Mouse (Mus musculus): ENCODE measurements around the gene Mrpl12. TPM values are rescaled to one million over a fixed set of nuclear protein-coding genes. Genes with fewer than 3 reads are reported as not detected.

The Mrpl12 gene
- total and polyA plus RNA-seq, 3 experiments, result 60.3 to 363 (median 267) TPM

DNA sequence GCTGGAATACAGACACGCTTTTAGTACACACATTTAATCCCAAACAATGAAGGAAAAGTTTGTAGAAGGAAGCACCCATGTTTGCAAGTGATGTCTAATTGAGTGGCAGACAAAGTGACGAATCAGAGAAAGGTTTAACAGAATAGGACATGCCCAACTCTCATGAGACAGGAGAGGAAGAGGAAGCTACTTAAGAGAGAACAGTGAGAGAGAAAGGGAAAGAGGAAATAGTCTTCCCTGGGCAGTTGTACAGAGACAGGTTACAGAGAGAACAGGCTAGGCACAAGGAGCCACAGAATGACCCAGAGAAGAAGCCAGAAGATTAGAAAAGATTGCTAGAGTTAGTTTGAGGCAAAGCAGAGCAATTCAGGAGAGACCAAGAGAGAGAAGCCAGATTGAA is 41.5 kb downstream of the Mrpl12 start:
- no peak overlapping the region for H3K27ac ChIP-seq (ENCODE audit: insufficient read depth, low read depth)
- H3K4me1 ChIP-seq (ENCODE audit: control insufficient read depth in 1 of 2, insufficient read depth in 2 of 2), result peaks cover 0 to 14% of the 10 kb centered on the region in 2 experiments; a peak in 2 of 4 replicates
- TF ChIP-seq RAD21 (IDR thresholded peaks at IDR 0.05; ENCODE audit: low read depth, low read length) (no peak), ELF1 (IDR thresholded peaks at IDR 0.05; ENCODE audit: low read depth, low read length) (peak; percentile 69), MEF2A (IDR thresholded peaks at IDR 0.05; ENCODE audit: borderline replicate concordance, low read depth, low read length) (no peak), BHLHE40 (IDR thresholded peaks at IDR 0.05; ENCODE audit: low read depth, low read length) (no peak), MAZ (IDR thresholded peaks at IDR 0.05; ENCODE audit: low read depth, low read length) (no peak), HCFC1 (IDR thresholded peaks at IDR 0.05; ENCODE audit: low read depth, low read length) (peak; percentile 51; the same call in 1 of the 2 replicates), POLR2A (IDR thresholded peaks at IDR 0.05; ENCODE audit: low read depth, low read length) (peak; percentile 43; the same call in 1 of the 2 replicates), USF2 (conservative IDR thresholded peaks at IDR 0.05; ENCODE audit: low read depth, low read length) (no peak)
- peak; percentile 87 for DNase-seq (ENCODE audit: extremely low read depth)
- H3K36me3 ChIP-seq (replicated peaks in 1 of 2; ENCODE audit: control insufficient read depth in 1 of 2, insufficient read depth in 1 of 2, low read length in 1 of 2), result no peaks in the 10 kb centered on the region
- in situ Hi-C loops (cut with MboI; ENCODE audit: low pct_ligation_motif_present, low pct_unique_long_range_greater_than_20kb, low sequenced_read_pairs) (no loop called here), dilution Hi-C loops (cut with MboI; ENCODE audit: extremely low pct_ligation_motif_present, extremely low pct_unique_long_range_greater_than_20kb, low sequenced_read_pairs) (no loop called here)
- H3K9me3 ChIP-seq (replicated peaks; ENCODE audit: low read length), result peaks cover 14% of the 10 kb centered on the region
- no peak overlapping the region for H3K4me2 ChIP-seq (ENCODE audit: insufficient read depth, low read depth, poor library complexity, severe bottlenecking)
- peaks cover 2% of the 10 kb centered on the region for H3K27me3 ChIP-seq (replicated peaks)
- no peak overlapping the region for H3K4me3 ChIP-seq (replicated peaks in 1 of 3; ENCODE audit: low read depth in 2 of 3, low read length in 2 of 3, poor library complexity in 1 of 3)
- H3K9ac ChIP-seq (ENCODE audit: insufficient read depth, low read depth), result no peak overlapping the region
- no peaks in the 10 kb centered on the region for H3K79me2 ChIP-seq (replicated peaks; ENCODE audit: control insufficient read depth, extremely low read depth, insufficient read depth, poor library complexity, severe bottlenecking)

DNA sequence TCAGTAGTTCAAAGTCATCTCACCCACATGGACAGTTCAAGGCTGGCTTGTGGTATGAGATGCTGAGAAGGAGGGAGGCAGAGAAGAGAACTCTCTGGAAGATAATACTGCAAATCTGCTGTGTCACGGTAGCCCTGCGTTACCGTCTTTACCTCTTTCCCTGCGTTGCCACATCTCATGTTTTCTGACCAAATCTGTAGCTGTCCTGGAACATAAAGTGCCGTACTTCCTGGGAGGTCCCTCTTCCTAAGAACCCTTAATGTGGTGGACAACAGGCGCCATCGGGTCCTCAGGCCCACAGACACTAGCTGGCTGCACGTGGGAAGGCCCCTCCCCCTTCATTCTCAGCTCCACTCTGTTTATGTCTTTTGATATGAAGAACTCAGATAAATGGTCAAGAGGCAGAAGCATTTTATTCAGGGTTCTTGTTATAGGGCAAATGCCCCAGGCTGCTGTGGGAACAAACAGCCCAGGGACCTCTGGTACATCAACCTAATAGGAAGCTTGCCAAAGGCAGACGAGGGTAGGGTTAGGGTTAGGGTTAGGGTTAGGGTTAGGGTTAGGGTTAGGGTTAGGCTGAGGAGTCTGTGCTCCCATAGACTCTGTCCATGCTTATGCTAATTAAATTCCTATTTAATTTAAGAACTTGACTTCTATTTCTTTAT is 43.4 kb downstream of the Mrpl12 start:
- Histone ChIP-seq H3K36me3 (replicated peaks in 1 of 2; ENCODE audit: control insufficient read depth in 1 of 2, insufficient read depth in 1 of 2, low read length in 1 of 2) (no peaks in the 10 kb centered on the region), H3K4me2 (ENCODE audit: insufficient read depth, low read depth, poor library complexity, severe bottlenecking) (no peak overlapping the region), H3K79me2 (replicated peaks; ENCODE audit: control insufficient read depth, extremely low read depth, insufficient read depth, poor library complexity, severe bottlenecking) (no peaks in the 10 kb centered on the region), H3K4me1 (ENCODE audit: control insufficient read depth in 1 of 2, insufficient read depth in 2 of 2) (peaks cover 0 to 14% of the 10 kb centered on the region in 2 experiments; a peak in 2 of 4 replicates), H3K27me3 (replicated peaks) (peaks cover 18% of the 10 kb centered on the region), H3K4me3 (replicated peaks in 1 of 3; ENCODE audit: low read depth in 2 of 3, low read length in 2 of 3, poor library complexity in 1 of 3) (no peak overlapping the region), H3K9me3 (replicated peaks; ENCODE audit: low read length) (peaks cover 13% of the 10 kb centered on the region), H3K27ac (ENCODE audit: insufficient read depth, low read depth) (no peak overlapping the region), H3K9ac (ENCODE audit: insufficient read depth, low read depth) (no peak overlapping the region)
- dilution Hi-C loops (cut with MboI; ENCODE audit: extremely low pct_ligation_motif_present, extremely low pct_unique_long_range_greater_than_20kb, low sequenced_read_pairs) (no loop called here), in situ Hi-C loops (cut with MboI; ENCODE audit: low pct_ligation_motif_present, low pct_unique_long_range_greater_than_20kb, low sequenced_read_pairs) (no loop called here)
- no peak for DNase-seq (ENCODE audit: extremely low read depth)
- no peak for TF ChIP-seq ETS1 (conservative IDR thresholded peaks at IDR 0.05; ENCODE audit: low read depth, low read length)
- TF ChIP-seq MXI1 (IDR thresholded peaks at IDR 0.05; ENCODE audit: low read depth, low read length), result no peak
- no peak for TF ChIP-seq SIN3A (IDR thresholded peaks at IDR 0.05; ENCODE audit: low read length)
- TF ChIP-seq ZC3H11A (IDR thresholded peaks at IDR 0.05; ENCODE audit: low read depth, low read length), result no peak
- TF ChIP-seq E2F4 (IDR thresholded peaks at IDR 0.05; ENCODE audit: insufficient replicate concordance, low read depth, low read length), result no peak
- TF ChIP-seq HCFC1 (IDR thresholded peaks at IDR 0.05; ENCODE audit: low read depth, low read length), result no peak
- no peak for TF ChIP-seq POLR2AphosphoS2 (IDR thresholded peaks at IDR 0.05; ENCODE audit: low read depth, low read length)
- TF ChIP-seq TBP (conservative IDR thresholded peaks at IDR 0.05; ENCODE audit: low read depth, low read length), result no peak
- no peak for TF ChIP-seq MAX (IDR thresholded peaks at IDR 0.05; ENCODE audit: low read length)
- no peak for TF ChIP-seq BHLHE40 (IDR thresholded peaks at IDR 0.05; ENCODE audit: low read depth, low read length)
- no peak for TF ChIP-seq CTCF (conservative IDR thresholded peaks at IDR 0.05 in 1 of 2, IDR thresholded peaks at IDR 0.05 in 1 of 2; ENCODE audit: low read depth in 2 of 2, low read length in 2 of 2)
- TF ChIP-seq MAZ (IDR thresholded peaks at IDR 0.05; ENCODE audit: low read depth, low read length), result no peak
- no peak for TF ChIP-seq POLR2A (IDR thresholded peaks at IDR 0.05; ENCODE audit: low read depth, low read length)
- TF ChIP-seq RAD21 (IDR thresholded peaks at IDR 0.05; ENCODE audit: low read depth, low read length), result no peak
- no peak for TF ChIP-seq NELFE (IDR thresholded peaks at IDR 0.05; ENCODE audit: low read depth, low read length)
- no peak for TF ChIP-seq CHD1 (IDR thresholded peaks at IDR 0.05; ENCODE audit: low read depth, low read length)
